Mouse (Mus musculus): Measurements from ENCODE around the gene Prg2.

DNA sequence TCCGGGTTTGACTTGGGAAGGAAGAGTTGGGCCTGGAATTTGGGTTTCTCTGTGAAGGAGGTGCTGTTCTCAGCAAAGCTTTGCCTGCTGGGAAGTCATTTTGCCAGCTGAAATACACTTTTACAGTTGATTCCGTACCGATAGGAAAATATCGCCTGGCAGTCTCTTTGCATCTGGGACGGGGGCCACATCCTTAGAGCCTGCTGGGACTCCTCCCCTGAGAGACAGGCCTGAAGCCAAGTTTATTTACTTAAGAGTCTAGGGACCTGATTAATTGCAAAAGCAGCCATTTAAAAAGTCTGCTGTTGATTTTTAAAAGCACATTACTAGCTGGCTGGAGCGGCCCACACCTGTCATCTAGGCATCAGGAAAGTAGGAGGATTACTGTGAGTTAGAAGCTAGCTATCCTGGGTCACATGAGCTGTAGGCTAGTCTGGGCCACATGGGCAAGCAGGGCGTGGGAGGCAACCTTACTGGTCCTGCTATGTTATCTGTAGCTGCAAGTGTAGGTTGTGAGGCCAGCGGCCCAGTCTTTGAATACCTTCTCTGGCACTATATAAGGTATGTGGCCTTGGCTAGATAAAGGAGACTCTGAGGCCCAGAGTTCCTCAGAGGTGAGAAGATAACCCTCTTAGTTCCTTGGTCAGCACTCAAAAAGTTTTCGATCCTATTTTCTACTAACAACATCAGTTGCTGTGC is 31.8 kb downstream of the Prg2 start:
- TF ChIP-seq GATA1 (IDR thresholded peaks at IDR 0.05; ENCODE audit: borderline replicate concordance, low read length): no peak
- no peak for TF ChIP-seq CTCF (IDR thresholded peaks at IDR 0.05; ENCODE audit: low read depth, low read length)
- TF ChIP-seq TAL1 (conservative IDR thresholded peaks at IDR 0.05; ENCODE audit: low read depth, low read length): no peak

Measured in G1E (cell line).